ENCODE assay signal across 8 mouse cellular contexts in genomic region chr17:36023710-36024654, GRCm38 (mm10). TPM values are rescaled to one million over a fixed set of nuclear protein-coding genes. Genes with fewer than 3 reads are reported as not detected.
A peak's percentile ranks its signal among the peaks of the same experiment; 100 is the strongest.
DNase-seq lines count a peak whose midpoint lies in the region; ATAC-seq lines count a peak whose summit lies in the region.

No protein-coding gene starts in this region.

- H3K4me1 ChIP-seq in midbrain, embryonic 14.5 days (ENCODE audit: control insufficient read depth, insufficient read depth, low read length) = 0 out of 2 replicates have a peak, but pooled peaks cover 4% of the 10 kb centered on the region
- no peaks in the 10 kb centered on the region for H3K4me1 ChIP-seq in midbrain, embryonic 16.5 days (ENCODE audit: control insufficient read depth, insufficient read depth, low read length)

- peak; percentile 59 for ATAC-seq in activated CD4-positive, CD25-positive, alpha-beta regulatory T cell, adult 4 months
- peak; percentile 20 to 37; a peak in 2 of 4 replicates for ATAC-seq in hematopoietic stem cell, adult 5-6 weeks (replicated peaks in 1 of 2; ENCODE audit: insufficient read depth in 1 of 2, low FRiP score in 2 of 2, low TSS enrichment in 1 of 2, low read depth in 1 of 2, poor library complexity in 2 of 2, severe bottlenecking in 2 of 2)
- ATAC-seq in midbrain, embryonic 14.5 days (ENCODE audit: low FRiP score, low TSS enrichment) = no peak
- ATAC-seq in midbrain, embryonic 16.5 days = no peak

- WGBS in midbrain, embryonic 14.5 days = 76% methylated on average over 9 of the region's 9 CpGs
- WGBS in midbrain, embryonic 16.5 days = 70% methylated on average over 9 of the region's 9 CpGs

- no peaks in the 10 kb centered on the region for H3K9me3 ChIP-seq in midbrain, embryonic 14.5 days (ENCODE audit: control insufficient read depth, low read length)
- no peaks in the 10 kb centered on the region for H3K9me3 ChIP-seq in midbrain, embryonic 16.5 days (replicated peaks; ENCODE audit: control insufficient read depth, low read length, poor library complexity, severe bottlenecking)

- H3K27ac ChIP-seq in midbrain, embryonic 14.5 days (replicated peaks; ENCODE audit: low read depth, low read length) = no peak overlapping the region
- no peak overlapping the region for H3K27ac ChIP-seq in midbrain, embryonic 16.5 days (ENCODE audit: low read length)

- DNase-seq in kidney, adult 11 months = peak; percentile 39
- DNase-seq in kidney, adult 9 months = no peak
- peak; percentile 48 to 67 for DNase-seq in lung, adult 18-20 months
- no peak for DNase-seq in layer of hippocampus, adult 9-11 months
- no peak for DNase-seq in midbrain, embryonic 14.5 days

- no peak overlapping the region for H3K9ac ChIP-seq in midbrain, embryonic 14.5 days (replicated peaks; ENCODE audit: low read length)
- no peak overlapping the region for H3K9ac ChIP-seq in midbrain, embryonic 16.5 days (ENCODE audit: low read depth, low read length)

- no peaks in the 10 kb centered on the region for H3K36me3 ChIP-seq in midbrain, embryonic 14.5 days (ENCODE audit: control insufficient read depth, insufficient read depth, low read length)
- H3K36me3 ChIP-seq in midbrain, embryonic 16.5 days (ENCODE audit: control insufficient read depth, insufficient read depth, low read length) = no peaks in the 10 kb centered on the region

- no peak overlapping the region for H3K4me2 ChIP-seq in midbrain, embryonic 14.5 days (ENCODE audit: low read length)
- H3K4me2 ChIP-seq in midbrain, embryonic 16.5 days (ENCODE audit: low read length) = no peak overlapping the region

- no peaks in the 10 kb centered on the region for H3K27me3 ChIP-seq in midbrain, embryonic 14.5 days (ENCODE audit: control insufficient read depth, insufficient read depth, low read length)
- H3K27me3 ChIP-seq in midbrain, embryonic 16.5 days (ENCODE audit: control insufficient read depth, insufficient read depth, low read depth, low read length) = no peaks in the 10 kb centered on the region

- no peak overlapping the region for H3K4me3 ChIP-seq in midbrain, embryonic 14.5 days (replicated peaks; ENCODE audit: low read depth, low read length)
- H3K4me3 ChIP-seq in midbrain, embryonic 16.5 days (ENCODE audit: low read depth, low read length) = no peak overlapping the region

RNA-seq across cellular contexts. Expression of gene H2-T24, which starts 3.6 kb away (rescaled TPM):
- polyA plus RNA-seq in activated CD4-positive, CD25-positive, alpha-beta regulatory T cell, adult 4 months (2017; shearing (Covaris generic)) = 10 to 100 TPM; 36.4 to 43.7 TPM
- 16.8 and 23.6 TPM in 2 replicates for total RNA-seq in hematopoietic stem cell, adult 5-6 weeks (2017)
- polyA plus RNA-seq in midbrain, embryonic 14.5 days (2014; fragmentation: Nextera tagmentation; extraction: Ambion mirVana) = 7.4 and 9.8 TPM in 2 replicates
- 8.0 and 8.8 TPM in 2 replicates for polyA plus RNA-seq in midbrain, embryonic 16.5 days (2015; fragmentation: Nextera tagmentation; extraction: Ambion mirVana)

RNA-seq across cellular contexts. Expression of gene H2-T23, which starts 8.7 kb away (rescaled TPM):
- 1,000 to 10,000 TPM in 1 of 2 experiments, 100 to 1,000 TPM in 1; 679 to 1,228 TPM for polyA plus RNA-seq in activated CD4-positive, CD25-positive, alpha-beta regulatory T cell, adult 4 months (2017; shearing (Covaris generic))
- total RNA-seq in hematopoietic stem cell, adult 5-6 weeks (2017) = 197 and 236 TPM in 2 replicates
- polyA plus RNA-seq in midbrain, embryonic 14.5 days (2014; fragmentation: Nextera tagmentation; extraction: Ambion mirVana) = 4.4 TPM in 2 replicates
- 4.1 and 4.8 TPM in 2 replicates for polyA plus RNA-seq in midbrain, embryonic 16.5 days (2015; fragmentation: Nextera tagmentation; extraction: Ambion mirVana)

RNA-seq across cellular contexts. Expression of gene H2-T22, which starts 18.6 kb away (rescaled TPM):
- 100 to 1,000 TPM; 415 to 458 TPM for polyA plus RNA-seq in activated CD4-positive, CD25-positive, alpha-beta regulatory T cell, adult 4 months (2017; shearing (Covaris generic))
- total RNA-seq in hematopoietic stem cell, adult 5-6 weeks (2017) = 66.7 and 102 TPM in 2 replicates
- polyA plus RNA-seq in midbrain, embryonic 14.5 days (2014; fragmentation: Nextera tagmentation; extraction: Ambion mirVana) = 4.8 and 7.5 TPM in 2 replicates
- polyA plus RNA-seq in midbrain, embryonic 16.5 days (2015; fragmentation: Nextera tagmentation; extraction: Ambion mirVana) = 5.3 and 6.2 TPM in 2 replicates

RNA-seq across cellular contexts. Expression of gene Gm6034, which starts 18.8 kb away (rescaled TPM):
- under 1 TPM in 1 of 2 experiments, not detected in 1; 0.46 TPM for polyA plus RNA-seq in activated CD4-positive, CD25-positive, alpha-beta regulatory T cell, adult 4 months (2017; shearing (Covaris generic))
- not detected in 2 replicates for total RNA-seq in hematopoietic stem cell, adult 5-6 weeks (2017)
- polyA plus RNA-seq in midbrain, embryonic 14.5 days (2014; fragmentation: Nextera tagmentation; extraction: Ambion mirVana) = not detected in 2 replicates
- polyA plus RNA-seq in midbrain, embryonic 16.5 days (2015; fragmentation: Nextera tagmentation; extraction: Ambion mirVana) = not detected in 2 replicates

RNA-seq across cellular contexts. Expression of gene Gm11127, which starts 34.2 kb away (rescaled TPM):
- under 1 TPM; 0.37 to 0.38 TPM for polyA plus RNA-seq in activated CD4-positive, CD25-positive, alpha-beta regulatory T cell, adult 4 months (2017; shearing (Covaris generic))
- not detected in 2 replicates for total RNA-seq in hematopoietic stem cell, adult 5-6 weeks (2017)
- polyA plus RNA-seq in midbrain, embryonic 14.5 days (2014; fragmentation: Nextera tagmentation; extraction: Ambion mirVana) = not detected in 2 replicates
- not detected in 2 replicates for polyA plus RNA-seq in midbrain, embryonic 16.5 days (2015; fragmentation: Nextera tagmentation; extraction: Ambion mirVana)

Comparison
In these comparisons a context has a peak if more than half of its experiments do, and no peak if none do; other contexts are left out.
1. DNase-seq: peak in kidney, adult 11 months (single experiment) and lung, adult 18-20 months (2 of 2); none in kidney, adult 9 months (single experiment), layer of hippocampus, adult 9-11 months (single experiment) and midbrain, embryonic 14.5 days (single experiment).
2. ATAC-seq: peak in activated CD4-positive, CD25-positive, alpha-beta regulatory T cell, adult 4 months (single experiment) and hematopoietic stem cell, adult 5-6 weeks (2 of 2); none in midbrain, embryonic 14.5 days (single experiment) and midbrain, embryonic 16.5 days (single experiment).
3. RNA of gene H2-T23, which starts 8.7 kb away (polyA plus RNA-seq): 679 to 1,228 TPM in activated CD4-positive, CD25-positive, alpha-beta regulatory T cell, adult 4 months; 4.4 TPM in midbrain, embryonic 14.5 days and 4.1 to 4.8 TPM in midbrain, embryonic 16.5 days; every median in the first group is over 100 times any median in the second.
4. RNA of gene H2-T22, which starts 18.6 kb away (polyA plus RNA-seq): 415 to 458 TPM in activated CD4-positive, CD25-positive, alpha-beta regulatory T cell, adult 4 months; 4.8 to 7.5 TPM in midbrain, embryonic 14.5 days and 5.3 to 6.2 TPM in midbrain, embryonic 16.5 days; every median in the first group is over 10 times any median in the second.